Mouse (Mus musculus): ENCODE measurements around the gene Nfkbid. TPM values are rescaled to one million over a fixed set of nuclear protein-coding genes. Genes with fewer than 3 reads are reported as not detected.

Gene Nfkbid
- polyA plus RNA-seq (2012; rRNA removed), result 2.7 and 3.1 TPM in 2 replicates

GRCm38 (mm10) chr7:30421175-30421889, at the start of gene Nfkbid:
TSS of gene Nfkbid (plus strand) at chr7:30421732.

GRCm38 (mm10) chr7:30413596-30413995, 7.9 kb upstream of the Nfkbid start, which contains the start of gene Tyrobp:
TSS of gene Tyrobp (plus strand) at chr7:30413760.

DNA sequence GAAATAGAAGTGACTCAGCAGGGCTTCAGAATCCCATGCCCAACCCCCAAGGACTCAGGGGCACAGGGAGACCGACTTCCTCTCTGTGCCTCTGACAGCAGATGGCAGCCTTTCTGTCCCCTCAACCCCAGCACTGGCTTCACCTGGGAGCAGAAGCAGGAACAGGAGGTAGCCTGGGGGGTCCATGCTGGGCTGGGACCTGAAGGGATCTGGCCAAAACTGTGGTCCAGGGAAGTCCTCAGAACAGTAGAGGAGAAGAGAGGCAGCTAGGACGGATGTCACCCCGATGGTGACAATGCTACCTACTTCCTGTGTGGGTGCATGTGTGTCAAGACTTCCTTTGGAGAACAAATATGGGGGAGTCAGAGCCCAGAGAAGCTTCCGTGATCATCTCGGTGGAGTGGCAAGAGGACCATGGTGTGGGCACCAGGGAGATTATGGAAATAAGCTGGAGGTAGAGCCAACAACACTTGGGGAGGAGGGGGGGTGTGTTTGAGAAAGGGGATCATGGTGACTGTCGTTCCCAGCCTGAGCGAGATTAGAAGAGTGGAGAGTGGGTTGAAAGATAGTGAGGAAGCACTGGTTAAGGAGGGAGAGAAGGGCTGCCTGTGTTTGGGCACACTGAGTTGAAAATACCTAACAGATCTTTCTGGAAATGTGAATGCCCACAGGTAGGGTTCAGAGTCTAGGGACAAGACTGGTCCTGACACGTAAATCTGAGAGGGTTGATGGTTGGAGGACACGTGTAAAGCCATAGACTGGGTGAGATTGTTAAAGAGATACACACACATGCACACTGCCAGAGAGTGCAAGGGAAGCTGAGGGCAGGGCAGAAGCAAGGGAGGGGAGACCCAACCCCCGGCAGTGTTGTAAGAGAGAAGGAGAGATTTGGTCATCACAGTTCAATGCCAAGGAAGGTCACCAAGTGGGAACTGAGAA, 1.7 kb upstream of the Nfkbid start, which contains the start of gene Hcst:
Gene Hcst (minus strand): TSS at position 294 of the 939 bp plus-strand sequence.

DNA sequence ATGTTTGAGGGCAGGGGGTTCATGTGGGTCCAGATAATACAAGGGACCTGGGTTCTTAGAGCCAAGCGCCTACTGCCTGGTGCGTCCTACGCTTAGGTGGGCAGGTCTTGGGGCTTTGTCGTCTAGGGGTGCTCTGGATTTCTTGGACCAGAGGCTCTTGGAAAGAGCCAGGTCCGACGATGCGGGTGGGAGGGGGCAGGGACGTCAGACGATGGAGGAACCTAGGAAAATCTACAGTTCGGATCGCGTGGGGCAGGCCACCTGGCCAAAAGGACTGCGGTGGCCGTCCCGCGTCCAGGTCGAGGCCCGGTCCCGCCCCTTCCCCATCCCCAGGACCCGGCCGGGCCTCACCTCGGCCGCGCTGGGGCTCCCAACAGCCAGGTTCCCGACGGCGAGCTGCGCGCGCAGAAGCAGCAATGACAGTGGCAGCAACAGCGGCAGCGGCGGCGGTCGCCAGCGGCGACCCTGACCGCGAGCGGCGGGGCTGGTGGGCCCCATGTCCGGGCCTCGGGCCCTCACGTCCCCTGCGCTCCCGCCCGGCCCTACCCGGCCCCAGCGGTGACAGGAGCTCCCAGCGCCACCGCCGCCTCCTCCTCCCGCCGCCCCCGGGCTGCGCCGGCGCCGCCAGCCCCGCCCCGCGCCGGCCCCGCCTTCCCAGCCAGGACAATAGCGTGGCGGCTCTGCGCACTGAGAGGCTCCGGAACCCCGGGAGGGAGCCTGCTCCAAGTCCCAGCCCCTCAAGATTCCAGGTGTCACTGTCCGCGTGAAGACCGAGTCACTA, 23.6 kb downstream of the Nfkbid start, which contains the start of gene Aplp1:
Gene Aplp1 (minus strand): TSS at position 565 of the 781 bp plus-strand sequence.

DNA sequence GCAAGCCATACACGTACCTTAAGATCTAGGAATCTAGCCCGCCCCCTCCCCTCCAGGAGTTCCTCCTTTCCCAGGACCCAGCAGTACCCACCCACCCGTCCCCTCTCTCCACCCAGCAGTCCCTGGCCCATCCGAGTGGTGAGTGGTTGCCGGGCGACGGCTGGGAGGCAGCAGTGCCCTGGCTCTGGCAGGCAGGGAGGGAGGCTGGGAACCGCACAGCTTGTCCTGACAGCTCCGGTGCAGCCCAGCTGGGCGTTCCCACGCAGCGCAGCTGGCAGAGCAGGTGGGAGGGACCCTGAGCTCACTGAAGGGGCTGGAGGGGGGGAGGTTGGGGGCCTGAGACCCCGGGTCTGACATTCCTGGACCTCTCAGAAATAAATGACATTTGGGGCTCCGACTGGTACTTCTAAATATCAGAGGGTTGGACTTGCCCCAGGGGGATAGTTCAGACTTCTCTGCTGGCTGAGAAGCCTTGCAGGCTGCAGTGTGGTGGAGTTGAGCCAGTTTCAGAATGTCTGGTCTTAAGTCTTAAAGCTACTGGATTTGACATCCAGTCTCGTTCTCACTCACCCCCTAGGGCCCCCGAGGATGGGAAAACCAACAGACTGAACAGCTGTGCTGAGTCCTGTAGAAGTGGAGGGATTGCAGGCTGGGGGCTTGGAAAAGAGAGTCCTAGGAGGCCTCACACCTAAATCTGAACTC, 36.2 kb downstream of the Nfkbid start, which contains the start of the genes Kirrel2 and Nphs1:
Gene Kirrel2 (minus strand): TSS at position 62 of the 702 bp plus-strand sequence.
Gene Nphs1 (plus strand): TSS at position 687 of the 702 bp plus-strand sequence.

Other genes starting within 250 kb of the Nfkbid start
- 5.5 and 7.1 TPM in 2 replicates for gene Cox7a1, start 237.6 kb upstream of the Nfkbid start, polyA plus RNA-seq (2012; rRNA removed)
- 713 and 1,238 TPM in 2 replicates for gene Capns1, start 222.9 kb upstream of the Nfkbid start, polyA plus RNA-seq (2012; rRNA removed)
- 136 and 192 TPM in 2 replicates for gene Polr2i, start 189.8 kb upstream of the Nfkbid start, polyA plus RNA-seq (2012; rRNA removed)
- 61.2 and 66.3 TPM in 2 replicates for gene Tbcb, start 189.5 kb upstream of the Nfkbid start, polyA plus RNA-seq (2012; rRNA removed)
- not detected in 2 replicates for gene Ovol3, start 186.0 kb upstream of the Nfkbid start, polyA plus RNA-seq (2012; rRNA removed)
- 0.30 and 0.32 TPM in 2 replicates for gene Thap8, start 141.6 kb upstream of the Nfkbid start, polyA plus RNA-seq (2012; rRNA removed)
- gene Wdr62, start 141.3 kb upstream of the Nfkbid start, polyA plus RNA-seq (2012; rRNA removed), result 28.0 and 38.0 TPM in 2 replicates
- 34.0 and 48.6 TPM in 2 replicates for gene Clip3, start 130.0 kb upstream of the Nfkbid start, polyA plus RNA-seq (2012; rRNA removed)
- 232 and 247 TPM in 2 replicates for gene Alkbh6, start 113.0 kb upstream of the Nfkbid start, polyA plus RNA-seq (2012; rRNA removed)
- gene Syne4, start 106.9 kb upstream of the Nfkbid start, polyA plus RNA-seq (2012; rRNA removed), result 46.3 and 55.1 TPM in 2 replicates
- 1.1 and 1.9 TPM in 2 replicates for gene E130208F15Rik, start 100.0 kb upstream of the Nfkbid start, polyA plus RNA-seq (2012; rRNA removed)
- 30.7 and 44.4 TPM in 2 replicates for gene Sdhaf1, start 97.8 kb upstream of the Nfkbid start, polyA plus RNA-seq (2012; rRNA removed)
- 32.0 and 32.3 TPM in 2 replicates for gene Lrfn3, start 59.0 kb upstream of the Nfkbid start, polyA plus RNA-seq (2012; rRNA removed)
- 122 and 192 TPM in 2 replicates for gene Tyrobp, start 8.0 kb upstream of the Nfkbid start, polyA plus RNA-seq (2012; rRNA removed)
- gene Hcst, start 1.9 kb upstream of the Nfkbid start, polyA plus RNA-seq (2012; rRNA removed), result 10.0 and 17.3 TPM in 2 replicates
- gene Aplp1, start 23.8 kb downstream of the Nfkbid start, polyA plus RNA-seq (2012; rRNA removed), result 8.6 and 11.4 TPM in 2 replicates
- gene Kirrel2, start 36.0 kb downstream of the Nfkbid start, polyA plus RNA-seq (2012; rRNA removed), result not detected in 2 replicates
- gene Nphs1, start 36.6 kb downstream of the Nfkbid start, polyA plus RNA-seq (2012; rRNA removed), result not detected in 2 replicates
- gene Prodh2, start 71.9 kb downstream of the Nfkbid start, polyA plus RNA-seq (2012; rRNA removed), result 0.24 and 0.52 TPM in 2 replicates
- gene Arhgap33, start 113.3 kb downstream of the Nfkbid start, polyA plus RNA-seq (2012; rRNA removed), result 26.8 and 28.0 TPM in 2 replicates
- 35.0 and 43.0 TPM in 2 replicates for gene Hspb6, start 130.4 kb downstream of the Nfkbid start, polyA plus RNA-seq (2012; rRNA removed)
- 16.8 and 22.1 TPM in 2 replicates for gene Proser3, start 130.6 kb downstream of the Nfkbid start, polyA plus RNA-seq (2012; rRNA removed)
- gene Lin37, start 138.1 kb downstream of the Nfkbid start, polyA plus RNA-seq (2012; rRNA removed), result 38.6 and 52.1 TPM in 2 replicates
- gene U2af1l4, start 141.6 kb downstream of the Nfkbid start, polyA plus RNA-seq (2012; rRNA removed), result 54.3 and 70.9 TPM in 2 replicates
- 1.2 and 1.7 TPM in 2 replicates for gene Gm49396, start 141.6 kb downstream of the Nfkbid start, polyA plus RNA-seq (2012; rRNA removed)
- gene Psenen, start 141.9 kb downstream of the Nfkbid start, polyA plus RNA-seq (2012; rRNA removed), result 84.6 and 110 TPM in 2 replicates
- 5.7 and 6.6 TPM in 2 replicates for gene Igflr1, start 143.7 kb downstream of the Nfkbid start, polyA plus RNA-seq (2012; rRNA removed)
- gene Kmt2b, start 167.0 kb downstream of the Nfkbid start, polyA plus RNA-seq (2012; rRNA removed), result 57.6 and 63.3 TPM in 2 replicates
- 0.88 and 1.4 TPM in 2 replicates for gene Zbtb32, start 177.2 kb downstream of the Nfkbid start, polyA plus RNA-seq (2012; rRNA removed)
- 174 and 233 TPM in 2 replicates for gene Upk1a, start 191.1 kb downstream of the Nfkbid start, polyA plus RNA-seq (2012; rRNA removed)
- 216 and 385 TPM in 2 replicates for gene Cox6b1, start 204.4 kb downstream of the Nfkbid start, polyA plus RNA-seq (2012; rRNA removed)
- not detected in 2 replicates for gene Etv2, start 214.1 kb downstream of the Nfkbid start, polyA plus RNA-seq (2012; rRNA removed)
- gene Rbm42, start 228.6 kb downstream of the Nfkbid start, polyA plus RNA-seq (2012; rRNA removed), result 104 and 110 TPM in 2 replicates
- 17.8 and 20.4 TPM in 2 replicates for gene Haus5, start 243.3 kb downstream of the Nfkbid start, polyA plus RNA-seq (2012; rRNA removed)
- gene Pmis2, start 249.9 kb downstream of the Nfkbid start, polyA plus RNA-seq (2012; rRNA removed), result not detected in 2 replicates

Measured in ovary, adult 2 months (tissue).